Mouse (Mus musculus) limb, embryonic 10.5 days (tissue): ENCODE measurements around the gene Slc15a3. TPM values are rescaled to one million over a fixed set of nuclear protein-coding genes. Genes with fewer than 3 reads are reported as not detected.

ENCODE experiments used
- DNase-seq: peaks from one replicate; pipeline ENCODE4 v3.0.0-alpha.2; 2017; ENCODE audit warnings: low spot score
- H3K27ac ChIP-seq: fragments of 300-500 bp; sonication (generic); 2 replicates; pipeline ENCODE4 v1.5.1; 2016; ENCODE audit warnings: mild to moderate bottlenecking
- H3K27me3 ChIP-seq: fragments of 300-500 bp; sonication (generic); 2 replicates; pipeline ENCODE4 v1.6.1; 2016; ENCODE audit warnings: low read depth, mild to moderate bottlenecking; ENCODE audit not compliant: poor library complexity, severe bottlenecking
- H3K36me3 ChIP-seq: fragments of 300-500 bp; sonication (generic); 2 replicates; pipeline ENCODE4 v1.6.1; 2016; ENCODE audit warnings: mild to moderate bottlenecking, moderate library complexity
- H3K4me1 ChIP-seq: fragments of 300-500 bp; sonication (generic); 2 replicates; pipeline ENCODE4 v1.6.1; 2016
- H3K4me3 ChIP-seq: fragments of 300-500 bp; sonication (generic); 2 replicates; pipeline ENCODE4 v1.5.1; 2016; ENCODE audit warnings: mild to moderate bottlenecking, moderate library complexity
- H3K9me3 ChIP-seq: fragments of 300-500 bp; sonication (generic); replicated peaks from 2 replicates; pipeline ENCODE4 v1.6.1; 2016; ENCODE audit warnings: mild to moderate bottlenecking
- WGBS: fragments of 180-500 bp; shearing (Covaris S2); methylation state at CpG from one replicate; pipeline ENCODE4 v1.1.7; 2016; 5-methylcytosine and 5-hydroxymethylcytosine counted together
- polyA plus RNA-seq: library from polyadenylated mRNA; unstranded; fragments of >200 nt; fragmentation: Nextera tagmentation; extraction: Ambion mirVana; gene quantifications from 2 replicates; pipeline ENCODE4 v1.2.1, GENCODE M21; 2016

Gene Slc15a3
- polyA plus RNA-seq, result 0.20 and 0.28 TPM in 2 replicates

GRCm38 (mm10) chr19:10839010-10839892 lies at the start of gene Slc15a3:
Gene Slc15a3, plus strand, starts transcription at chr19:10839727.
- DNase-seq, result no peak
- peaks cover 6% of the 10 kb centered on the region for H3K4me1 ChIP-seq
- 0 out of 2 replicates have a peak, but pooled peaks cover 9% of the 10 kb centered on the region for H3K27me3 ChIP-seq
- no peak within 1 kb of the TSS for H3K27ac ChIP-seq
- H3K9me3 ChIP-seq, result no peaks in the 10 kb centered on the region
- no peak within 1 kb of the TSS for H3K4me3 ChIP-seq
- no peaks in the 10 kb centered on the region for H3K36me3 ChIP-seq
- WGBS, result 80% methylated on average over 15 of the region's 15 CpGs

- 83% methylated on average over 9 of the region's 9 CpGs for WGBS
- Histone ChIP-seq H3K36me3 (no peaks in the 10 kb centered on the region), H3K27me3 (0 out of 2 replicates have a peak, but pooled peaks cover 6% of the 10 kb centered on the region), H3K27ac (no peak overlapping the region), H3K4me3 (no peak overlapping the region), H3K9me3 (no peaks in the 10 kb centered on the region), H3K4me1 (peaks cover 15% of the 10 kb centered on the region)
- DNase-seq, result no peak
Measured at GRCm38 (mm10) chr19:10790323-10790722, 49.2 kb upstream of the Slc15a3 start.

- DNase-seq, result no peak
- Histone ChIP-seq H3K4me3 (no peak overlapping the region), H3K9me3 (no peaks in the 10 kb centered on the region), H3K27ac (no peak overlapping the region), H3K4me1 (peaks cover 14% of the 10 kb centered on the region), H3K27me3 (0 out of 2 replicates have a peak, but pooled peaks cover 6% of the 10 kb centered on the region), H3K36me3 (no peaks in the 10 kb centered on the region)
- WGBS, result 58% methylated on average over 3 of the region's 3 CpGs
Measured at GRCm38 (mm10) chr19:10793044-10793443, 46.5 kb upstream of the Slc15a3 start.

GRCm38 (mm10) chr19:10794916-10795315 lies 44.6 kb upstream of the Slc15a3 start:
- Histone ChIP-seq H3K4me1 (peaks cover 9% of the 10 kb centered on the region), H3K27me3 (no peaks in the 10 kb centered on the region), H3K4me3 (no peak overlapping the region), H3K36me3 (no peaks in the 10 kb centered on the region), H3K27ac (no peak overlapping the region), H3K9me3 (no peaks in the 10 kb centered on the region)
- no peak for DNase-seq
- WGBS, result 100% methylated on average over 1 of the region's 1 CpGs

GRCm38 (mm10) chr19:10798576-10798975 lies 41.0 kb upstream of the Slc15a3 start:
- no peak for DNase-seq
- Histone ChIP-seq H3K4me1 (peaks cover 5% of the 10 kb centered on the region; the same call in 1 of the 2 replicates), H3K9me3 (no peaks in the 10 kb centered on the region), H3K4me3 (no peak overlapping the region), H3K27me3 (no peaks in the 10 kb centered on the region), H3K27ac (no peak overlapping the region), H3K36me3 (no peaks in the 10 kb centered on the region)
- 68% methylated on average over 10 of the region's 10 CpGs for WGBS

- peaks cover 5% of the 10 kb centered on the region; the same call in 1 of the 2 replicates for H3K4me1 ChIP-seq
- no peak for DNase-seq
- WGBS, result 93% methylated on average over 17 of the region's 17 CpGs
- H3K4me3 ChIP-seq, result no peak overlapping the region
- no peaks in the 10 kb centered on the region for H3K27me3 ChIP-seq
- H3K9me3 ChIP-seq, result no peaks in the 10 kb centered on the region
- no peaks in the 10 kb centered on the region for H3K36me3 ChIP-seq
- no peak overlapping the region for H3K27ac ChIP-seq
Measured at GRCm38 (mm10) chr19:10799155-10799554, 40.4 kb upstream of the Slc15a3 start.

- Histone ChIP-seq H3K4me1 (no peaks in the 10 kb centered on the region), H3K36me3 (no peaks in the 10 kb centered on the region), H3K27me3 (no peaks in the 10 kb centered on the region), H3K9me3 (no peaks in the 10 kb centered on the region), H3K4me3 (no peak overlapping the region), H3K27ac (no peak overlapping the region)
- no peak for DNase-seq
- 87% methylated on average over 6 of the region's 6 CpGs for WGBS
Measured at GRCm38 (mm10) chr19:10801070-10801469, 38.5 kb upstream of the Slc15a3 start.

GRCm38 (mm10) chr19:10801906-10802305 lies 37.6 kb upstream of the Slc15a3 start:
- Histone ChIP-seq H3K27ac (no peak overlapping the region), H3K9me3 (no peaks in the 10 kb centered on the region), H3K36me3 (no peaks in the 10 kb centered on the region), H3K4me1 (no peaks in the 10 kb centered on the region), H3K27me3 (no peaks in the 10 kb centered on the region), H3K4me3 (no peak overlapping the region)
- no peak for DNase-seq
- 89% methylated on average over 6 of the region's 6 CpGs for WGBS

GRCm38 (mm10) chr19:10803751-10804150 lies 35.8 kb upstream of the Slc15a3 start:
- H3K27ac ChIP-seq, result no peak overlapping the region
- H3K4me3 ChIP-seq, result no peak overlapping the region
- H3K4me1 ChIP-seq, result no peaks in the 10 kb centered on the region
- no peaks in the 10 kb centered on the region for H3K36me3 ChIP-seq
- WGBS, result 84% methylated on average over 5 of the region's 5 CpGs
- H3K27me3 ChIP-seq, result no peaks in the 10 kb centered on the region
- DNase-seq, result no peak
- H3K9me3 ChIP-seq, result no peaks in the 10 kb centered on the region

GRCm38 (mm10) chr19:10804850-10805660 lies 34.5 kb upstream of the Slc15a3 start:
- DNase-seq, result no peak
- H3K36me3 ChIP-seq, result no peaks in the 10 kb centered on the region
- 87% methylated on average over 2 of the region's 2 CpGs for WGBS
- H3K9me3 ChIP-seq, result no peaks in the 10 kb centered on the region
- no peaks in the 10 kb centered on the region for H3K27me3 ChIP-seq
- no peaks in the 10 kb centered on the region for H3K4me1 ChIP-seq
- H3K27ac ChIP-seq, result no peak overlapping the region
- H3K4me3 ChIP-seq, result no peak overlapping the region

- no peaks in the 10 kb centered on the region for H3K27me3 ChIP-seq
- H3K4me3 ChIP-seq, result no peak overlapping the region
- no peak overlapping the region for H3K27ac ChIP-seq
- no peaks in the 10 kb centered on the region for H3K9me3 ChIP-seq
- H3K4me1 ChIP-seq, result no peaks in the 10 kb centered on the region
- WGBS, result 94% methylated on average over 11 of the region's 11 CpGs
- no peak for DNase-seq
- no peaks in the 10 kb centered on the region for H3K36me3 ChIP-seq
Measured at GRCm38 (mm10) chr19:10805661-10806285, 33.8 kb upstream of the Slc15a3 start.

- no peak for DNase-seq
- Histone ChIP-seq H3K27ac (no peak overlapping the region), H3K27me3 (no peaks in the 10 kb centered on the region), H3K4me3 (no peak overlapping the region), H3K36me3 (no peaks in the 10 kb centered on the region), H3K9me3 (no peaks in the 10 kb centered on the region), H3K4me1 (no peaks in the 10 kb centered on the region)
- 92% methylated on average over 12 of the region's 12 CpGs for WGBS
Measured at GRCm38 (mm10) chr19:10808524-10809233, 30.8 kb upstream of the Slc15a3 start.
